ENCODE assay signal across 23 mouse cellular contexts in genomic region chr19:34655227-34655805, GRCm38 (mm10). TPM values are rescaled to one million over a fixed set of nuclear protein-coding genes. Genes with fewer than 3 reads are reported as not detected.
DNase-seq lines count a peak whose midpoint lies in the region; ATAC-seq and TF ChIP-seq lines count a peak whose summit lies in the region.
"Had no signal": no experiment of that assay in that cellular context is flagged by ENCODE, and none has a peak within 500 bp of the region (broad histone marks: within the 10 kb centered on the region; RNA-seq: fewer than 3 reads in every experiment).

No protein-coding gene starts in this region.

- ATAC-seq in heart, embryonic 12.5 days (ENCODE audit: insufficient number of reproducible peaks, low FRiP score): no peak
- ATAC-seq in liver, embryonic 14.5 days (ENCODE audit: insufficient read depth): no peak
- ATAC-seq: activated CD4-positive, CD25-positive, alpha-beta regulatory T cell, adult 4 months had no signal

- no peak overlapping the region for H3K4me3 ChIP-seq in heart, embryonic 12.5 days
- no peak overlapping the region for H3K4me3 ChIP-seq in heart, embryonic 10.5 days
- no peak overlapping the region for H3K4me3 ChIP-seq in liver, embryonic 14.5 days (ENCODE audit: insufficient read depth in 1 of 2, low read depth in 2 of 2, low read length in 2 of 2)
- H3K4me3 ChIP-seq: embryonic facial prominence, embryonic 13.5 days; forebrain, embryonic 12.5 days; gastrocnemius, adult 2 months; heart, embryonic 13.5 days; hindbrain, embryonic 15.5 days had no signal

- TF ChIP-seq CTCF in liver, embryonic 14.5 days (IDR thresholded peaks at IDR 0.05; ENCODE audit: low read depth): no peak

- H3K36me3 ChIP-seq in heart, embryonic 12.5 days: no peaks in the 10 kb centered on the region
- no peaks in the 10 kb centered on the region for H3K36me3 ChIP-seq in heart, embryonic 10.5 days
- H3K36me3 ChIP-seq in liver, embryonic 14.5 days (replicated peaks; ENCODE audit: control insufficient read depth, insufficient read depth, low read depth): no peaks in the 10 kb centered on the region
- H3K36me3 ChIP-seq: embryonic facial prominence, embryonic 13.5 days; forebrain, embryonic 12.5 days; G1E; heart, embryonic 13.5 days; hindbrain, embryonic 15.5 days had no signal

- H3K27me3 ChIP-seq in heart, embryonic 12.5 days (replicated peaks): no peaks in the 10 kb centered on the region
- no peaks in the 10 kb centered on the region for H3K27me3 ChIP-seq in heart, embryonic 10.5 days (ENCODE audit: insufficient read depth, poor library complexity, severe bottlenecking)
- no peaks in the 10 kb centered on the region for H3K27me3 ChIP-seq in liver, embryonic 14.5 days (ENCODE audit: control insufficient read depth, insufficient read depth, low read length)
- H3K27me3 ChIP-seq: embryonic facial prominence, embryonic 13.5 days; forebrain, embryonic 12.5 days; heart, embryonic 13.5 days; hindbrain, embryonic 15.5 days had no signal

- H3K27ac ChIP-seq in heart, embryonic 12.5 days (ENCODE audit: poor library complexity, severe bottlenecking): 0 out of 2 replicates have a peak overlapping the region, but pooled peaks have one; percentile 64
- no peak overlapping the region for H3K27ac ChIP-seq in heart, embryonic 10.5 days
- peak overlapping the region; percentile 97 for H3K27ac ChIP-seq in liver, embryonic 14.5 days
- H3K27ac ChIP-seq: embryonic facial prominence, embryonic 13.5 days; forebrain, embryonic 12.5 days; gastrocnemius, adult 2 months; hindbrain, embryonic 15.5 days had no signal

- no peaks in the 10 kb centered on the region for H3K9me3 ChIP-seq in heart, embryonic 12.5 days (replicated peaks)
- H3K9me3 ChIP-seq in heart, embryonic 10.5 days: no peaks in the 10 kb centered on the region
- H3K9me3 ChIP-seq in liver, embryonic 14.5 days (ENCODE audit: control insufficient read depth, low read length): no peaks in the 10 kb centered on the region
- H3K9me3 ChIP-seq: embryonic facial prominence, embryonic 13.5 days; forebrain, embryonic 12.5 days; G1E; heart, embryonic 13.5 days; hindbrain, embryonic 15.5 days had no signal

- H3K9ac ChIP-seq in heart, embryonic 12.5 days: no peak overlapping the region
- H3K9ac ChIP-seq in liver, embryonic 14.5 days (replicated peaks): no peak overlapping the region
- H3K9ac ChIP-seq: embryonic facial prominence, embryonic 13.5 days; forebrain, embryonic 12.5 days; heart, embryonic 13.5 days; hindbrain, embryonic 15.5 days had no signal

- WGBS in heart, embryonic 12.5 days: 87% methylated on average over 10 of the region's 10 CpGs
- 88% methylated on average over 10 of the region's 10 CpGs for WGBS in heart, embryonic 10.5 days
- WGBS in liver, embryonic 14.5 days (ENCODE audit: insufficient replicate concordance): 81% methylated on average over 10 of the region's 10 CpGs

- TF ChIP-seq EP300 in liver, embryonic 14.5 days (IDR thresholded peaks at IDR 0.05; ENCODE audit: low read depth): no peak

- H3K4me1 ChIP-seq in heart, embryonic 12.5 days (replicated peaks): peaks cover 24% of the 10 kb centered on the region
- peaks cover 17% of the 10 kb centered on the region for H3K4me1 ChIP-seq in heart, embryonic 10.5 days
- peaks cover 31 to 39% of the 10 kb centered on the region in 2 experiments for H3K4me1 ChIP-seq in liver, embryonic 14.5 days (replicated peaks; ENCODE audit: control insufficient read depth in 2 of 2, insufficient read depth in 2 of 2, low read length in 1 of 2)
- H3K4me1 ChIP-seq: embryonic facial prominence, embryonic 13.5 days; hindbrain, embryonic 15.5 days had no signal

- H3K4me2 ChIP-seq in heart, embryonic 12.5 days: no peak overlapping the region
- H3K4me2 ChIP-seq in liver, embryonic 14.5 days (ENCODE audit: low read depth): no peak overlapping the region; the same call in 1 of the 2 replicates
- H3K4me2 ChIP-seq: embryonic facial prominence, embryonic 13.5 days; forebrain, embryonic 12.5 days; heart, embryonic 13.5 days; hindbrain, embryonic 15.5 days had no signal

- DNase-seq in heart, embryonic 10.5 days (ENCODE audit: low spot score): no peak
- DNase-seq in R1 (ENCODE audit: low read depth, low spot score): peak; percentile 98
- DNase-seq in liver, embryonic 14.5 days (ENCODE audit: low read depth in 3 of 3, low spot score in 3 of 3): no peak
- DNase-seq in kidney, postnatal 10 days: no peak
- DNase-seq in adrenal gland, postnatal 25 days: no peak
- DNase-seq in right cerebral cortex, postnatal 25 days: no peak
- DNase-seq: adrenal gland, postnatal 14 days; cerebellum, adult 18-20 months; cerebellum, adult 9-11 months; cerebellum, postnatal 36 days; gastrocnemius, adult 2 months; gastrocnemius, postnatal 25 days; heart, postnatal 36 days had no signal

RNA-seq across cellular contexts. Expression of gene Ifit1, which starts 14.6 kb away (rescaled TPM):
- 0.32 and 0.40 TPM in 2 replicates for polyA plus RNA-seq in heart, embryonic 12.5 days (2016; fragmentation: Nextera tagmentation; extraction: Ambion mirVana)
- 0.10 and 0.15 TPM in 2 replicates for polyA plus RNA-seq in heart, embryonic 10.5 days (2016; fragmentation: Nextera tagmentation; extraction: Ambion mirVana)
- polyA plus RNA-seq in liver, embryonic 14.5 days (2012; rRNA removed): 0.34 and 0.63 TPM in 2 replicates
- polyA plus RNA-seq in liver, embryonic 14.5 days (2014; fragmentation: Nextera tagmentation; extraction: Ambion mirVana): 0.78 and 1.1 TPM in 2 replicates
- 4.1 and 5.1 TPM in 2 replicates for total RNA-seq in adrenal gland, postnatal 25 days (2021)
- polyA plus RNA-seq: G1E had no signal

RNA-seq across cellular contexts. Expression of gene Ifit1bl2, which starts 14.8 kb away (rescaled TPM):
- polyA plus RNA-seq in heart, embryonic 12.5 days (2016; fragmentation: Nextera tagmentation; extraction: Ambion mirVana): 0.83 and 1.0 TPM in 2 replicates
- polyA plus RNA-seq in heart, embryonic 10.5 days (2016; fragmentation: Nextera tagmentation; extraction: Ambion mirVana): 0.38 and 0.42 TPM in 2 replicates
- 0.04 TPM in 1 of 2 replicates, not detected in the other for polyA plus RNA-seq in liver, embryonic 14.5 days (2012; rRNA removed)
- not detected in 2 replicates for polyA plus RNA-seq in liver, embryonic 14.5 days (2014; fragmentation: Nextera tagmentation; extraction: Ambion mirVana)
- total RNA-seq in adrenal gland, postnatal 25 days (2021): 0.24 and 0.48 TPM in 2 replicates
- total RNA-seq: gastrocnemius, postnatal 25 days had no signal
- polyA plus RNA-seq: C2C12; forebrain, embryonic 12.5 days; G1E had no signal

RNA-seq across cellular contexts. Expression of gene Ifit3b, which starts 47.5 kb away (rescaled TPM):
- polyA plus RNA-seq in heart, embryonic 12.5 days (2016; fragmentation: Nextera tagmentation; extraction: Ambion mirVana): 0.19 and 0.46 TPM in 2 replicates
- 0.07 TPM in 1 of 2 replicates, not detected in the other for polyA plus RNA-seq in heart, embryonic 10.5 days (2016; fragmentation: Nextera tagmentation; extraction: Ambion mirVana)
- 0.12 and 0.21 TPM in 2 replicates for polyA plus RNA-seq in liver, embryonic 14.5 days (2012; rRNA removed)
- 0.11 and 0.24 TPM in 2 replicates for polyA plus RNA-seq in liver, embryonic 14.5 days (2014; fragmentation: Nextera tagmentation; extraction: Ambion mirVana)
- total RNA-seq in adrenal gland, postnatal 25 days (2021): 3.2 and 4.9 TPM in 2 replicates
- total RNA-seq: G1E; granulocyte monocyte progenitor cell, adult 5-6 weeks had no signal
- polyA plus RNA-seq: C2C12; embryonic facial prominence, embryonic 13.5 days; G1E; hindbrain, embryonic 11.5 days had no signal

RNA-seq across cellular contexts. Expression of gene Ifit1bl1, which starts 53.6 kb away (rescaled TPM):
- polyA plus RNA-seq in heart, embryonic 12.5 days (2016; fragmentation: Nextera tagmentation; extraction: Ambion mirVana): 1.00 and 1.5 TPM in 2 replicates
- 0.94 and 1.1 TPM in 2 replicates for polyA plus RNA-seq in heart, embryonic 10.5 days (2016; fragmentation: Nextera tagmentation; extraction: Ambion mirVana)
- polyA plus RNA-seq in liver, embryonic 14.5 days (2012; rRNA removed): 0.05 and 0.12 TPM in 2 replicates
- 0.10 and 0.28 TPM in 2 replicates for polyA plus RNA-seq in liver, embryonic 14.5 days (2014; fragmentation: Nextera tagmentation; extraction: Ambion mirVana)
- total RNA-seq in adrenal gland, postnatal 25 days (2021): 0.82 TPM in 1 of 2 replicates, not detected in the other
- total RNA-seq: gastrocnemius, adult 2 months; gastrocnemius, postnatal 25 days had no signal
- polyA plus RNA-seq: C2C12, G1E had no signal
